ENCODE assay signal across 22 mouse cellular contexts in the genomic region with DNA sequence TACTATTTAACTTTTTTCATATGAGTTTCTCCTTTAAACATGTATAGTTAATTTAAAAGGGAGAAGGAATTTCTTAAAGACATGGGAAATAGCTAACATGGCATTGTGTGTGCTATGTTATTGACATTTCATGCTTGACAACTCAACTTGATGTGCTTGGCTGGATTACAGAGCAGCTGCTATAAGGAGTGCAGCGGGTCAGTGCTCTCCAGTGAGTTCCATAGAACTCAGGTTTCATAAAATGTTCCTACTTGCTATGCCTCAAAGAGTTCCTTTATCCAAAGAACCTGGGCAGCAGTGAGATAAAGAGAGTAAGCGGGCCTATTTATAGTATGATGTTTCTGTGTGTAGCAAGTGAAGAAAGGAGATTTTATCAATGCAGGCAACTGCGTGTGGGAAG.
"Had no signal": no experiment of that assay in that cellular context is flagged by ENCODE, and none has a peak within 500 bp of the region (broad histone marks: within the 10 kb centered on the region; RNA-seq: fewer than 3 reads in every experiment).

No protein-coding gene starts in this region.

- H3K27ac ChIP-seq: heart, adult 2 months; heart, embryonic 13.5 days; heart, embryonic 15.5 days; hindbrain, embryonic 13.5 days; hindbrain, embryonic 15.5 days; hindbrain, postnatal 0 days; limb, embryonic 13.5 days; limb, embryonic 15.5 days; liver, embryonic 12.5 days; liver, embryonic 14.5 days had no signal

- H3K4me2 ChIP-seq: heart, embryonic 11.5 days; heart, embryonic 13.5 days; heart, embryonic 15.5 days; hindbrain, embryonic 13.5 days; hindbrain, embryonic 15.5 days; limb, embryonic 13.5 days; limb, embryonic 15.5 days; liver, embryonic 12.5 days had no signal

- H3K36me3 ChIP-seq: heart, embryonic 13.5 days; heart, embryonic 15.5 days; hindbrain, embryonic 13.5 days; hindbrain, embryonic 15.5 days; limb, embryonic 13.5 days; limb, embryonic 15.5 days; liver, embryonic 12.5 days had no signal

- H3K9me3 ChIP-seq: heart, embryonic 13.5 days; heart, embryonic 15.5 days; hindbrain, embryonic 13.5 days; hindbrain, embryonic 15.5 days; limb, embryonic 13.5 days; limb, embryonic 15.5 days; liver, embryonic 12.5 days had no signal

- H3K4me3 ChIP-seq: heart, adult 2 months; heart, embryonic 13.5 days; heart, embryonic 15.5 days; hindbrain, embryonic 13.5 days; hindbrain, embryonic 15.5 days; limb, embryonic 13.5 days; limb, embryonic 15.5 days; liver, embryonic 12.5 days had no signal

- H3K9ac ChIP-seq: heart, embryonic 13.5 days; heart, embryonic 15.5 days; hindbrain, embryonic 13.5 days; hindbrain, embryonic 15.5 days; limb, embryonic 13.5 days; limb, embryonic 15.5 days; liver, embryonic 12.5 days; liver, embryonic 14.5 days had no signal

- ATAC-seq: hindbrain, postnatal 0 days; intestine, embryonic 16.5 days; liver, embryonic 12.5 days had no signal

- DNase-seq: gastrocnemius, postnatal 14 days; gastrocnemius, postnatal 36 days; heart, adult 2 months; heart, postnatal 14 days; heart, postnatal 36 days; kidney, adult 18-20 months; kidney, postnatal 10 days; kidney, postnatal 25 days; layer of hippocampus, adult 9-11 months; layer of hippocampus, postnatal 36 days; left cerebral cortex, postnatal 4 days had no signal

- H3K27me3 ChIP-seq: heart, embryonic 13.5 days; heart, embryonic 15.5 days; hindbrain, embryonic 13.5 days; hindbrain, embryonic 15.5 days; limb, embryonic 13.5 days; limb, embryonic 15.5 days; liver, embryonic 12.5 days had no signal

- H3K4me1 ChIP-seq: heart, embryonic 15.5 days; hindbrain, embryonic 13.5 days; limb, embryonic 13.5 days; limb, embryonic 15.5 days; liver, embryonic 12.5 days had no signal
